Mouse (Mus musculus) ES-Bruce4 (cell line): ENCODE data around the gene Nphp4. TPM values are rescaled to one million over a fixed set of nuclear protein-coding genes. Genes with fewer than 3 reads are reported as not detected.

ENCODE experiments used
- H3K27ac ChIP-seq: 2 replicates; pipeline ENCODE4 v1.5.1; 2012; ENCODE audit warnings: low read length, inconsistent platforms; ENCODE audit not compliant: insufficient read depth
- H3K27me3 ChIP-seq: 2 replicates; pipeline ENCODE4 v1.6.1; 2012; ENCODE audit warnings: mild to moderate bottlenecking, low read length, inconsistent platforms; ENCODE audit not compliant: control insufficient read depth, poor library complexity, insufficient read depth, severe bottlenecking
- H3K36me3 ChIP-seq: 2 replicates; pipeline ENCODE4 v1.6.1; 2012; ENCODE audit warnings: inconsistent platforms, mild to moderate bottlenecking, low read length, moderate library complexity; ENCODE audit not compliant: control insufficient read depth, poor library complexity, insufficient read depth, severe bottlenecking
- H3K4me1 ChIP-seq: one replicate; pipeline ENCODE4 v1.8.1; 2011; ENCODE audit warnings: low read length; ENCODE audit not compliant: control insufficient read depth, insufficient read depth
- H3K4me3 ChIP-seq: 2 replicates; pipeline ENCODE4 v1.5.1; 2011; ENCODE audit warnings: low read depth, mild to moderate bottlenecking, low read length
- H3K9ac ChIP-seq: 2 replicates; pipeline ENCODE4 v1.6.1; 2012; ENCODE audit warnings: low read depth, mild to moderate bottlenecking, inconsistent platforms; ENCODE audit not compliant: poor library complexity, severe bottlenecking
- H3K9me3 ChIP-seq: replicated peaks from 2 replicates; pipeline ENCODE4 v1.6.1; 2012; ENCODE audit warnings: mild to moderate bottlenecking, low read length, inconsistent platforms; ENCODE audit not compliant: control insufficient read depth, poor library complexity, insufficient read depth, severe bottlenecking
- CTCF ChIP-seq: IDR thresholded peaks from one replicate; pipeline ENCODE4 v1.8.1; 2011; ENCODE audit warnings: low read depth, low read length
- EP300 ChIP-seq: IDR thresholded peaks from 2 replicates; pipeline ENCODE4 v1.6.1; 2011; ENCODE audit warnings: low read depth, low read length; ENCODE audit not compliant: insufficient read depth
- POLR2A ChIP-seq: IDR thresholded peaks from one replicate; pipeline ENCODE4 v1.8.1; 2011; ENCODE audit warnings: low read length; ENCODE audit not compliant: insufficient read depth
- polyA plus RNA-seq: library from polyadenylated mRNA; stranded (reverse); fragments of >200 nt; gene quantifications from 2 replicates; pipeline ENCODE4 v1.2.4, GENCODE M21; 2011; ENCODE audit warnings: low read depth; ENCODE audit not compliant: missing spikeins, insufficient read depth, insufficient read length

Nphp4 gene
- polyA plus RNA-seq, 1 experiment, result 4.8 TPM

GRCm38 (mm10) chr4:152514884-152515283 is 38.4 kb downstream of the Nphp4 start:
- no peaks in the 10 kb centered on the region for H3K4me1 ChIP-seq
- no peaks in the 10 kb centered on the region for H3K27me3 ChIP-seq
- H3K27ac ChIP-seq, result no peak overlapping the region
- H3K4me3 ChIP-seq, result no peak overlapping the region
- TF ChIP-seq EP300 (no peak), POLR2A (no peak), CTCF (no peak)
- H3K36me3 ChIP-seq, result no peaks in the 10 kb centered on the region
- no peak overlapping the region for H3K9ac ChIP-seq
- no peaks in the 10 kb centered on the region for H3K9me3 ChIP-seq

GRCm38 (mm10) chr4:152519106-152519505 is 42.6 kb downstream of the Nphp4 start:
- Histone ChIP-seq H3K9ac (no peak overlapping the region), H3K36me3 (no peaks in the 10 kb centered on the region), H3K4me3 (no peak overlapping the region), H3K9me3 (no peaks in the 10 kb centered on the region), H3K27me3 (no peaks in the 10 kb centered on the region), H3K27ac (no peak overlapping the region), H3K4me1 (no peaks in the 10 kb centered on the region)
- TF ChIP-seq EP300 (no peak), CTCF (no peak), POLR2A (no peak)

GRCm38 (mm10) chr4:152520083-152520482 is 43.6 kb downstream of the Nphp4 start:
- no peak overlapping the region for H3K4me3 ChIP-seq
- no peaks in the 10 kb centered on the region for H3K36me3 ChIP-seq
- no peak overlapping the region for H3K27ac ChIP-seq
- TF ChIP-seq CTCF (peak; percentile 80), POLR2A (no peak)
- no peaks in the 10 kb centered on the region for H3K4me1 ChIP-seq
- H3K9me3 ChIP-seq, result no peaks in the 10 kb centered on the region
- no peak overlapping the region for H3K9ac ChIP-seq
- no peaks in the 10 kb centered on the region for H3K27me3 ChIP-seq

- Histone ChIP-seq H3K4me3 (no peak overlapping the region), H3K4me1 (no peaks in the 10 kb centered on the region), H3K27ac (no peak overlapping the region), H3K27me3 (no peaks in the 10 kb centered on the region), H3K36me3 (no peaks in the 10 kb centered on the region), H3K9ac (no peak overlapping the region), H3K9me3 (no peaks in the 10 kb centered on the region)
- TF ChIP-seq EP300 (no peak), CTCF (no peak), POLR2A (no peak)
These were observed 56.4 kb downstream of the Nphp4 start for GRCm38 (mm10) chr4:152532872-152533271.

- no peaks in the 10 kb centered on the region for H3K27me3 ChIP-seq
- no peaks in the 10 kb centered on the region for H3K36me3 ChIP-seq
These were observed 63.2 kb downstream of the Nphp4 start for GRCm38 (mm10) chr4:152539756-152540155.

GRCm38 (mm10) chr4:152541172-152541571 is 64.7 kb downstream of the Nphp4 start:
- Histone ChIP-seq H3K4me3 (no peak overlapping the region), H3K9ac (no peak overlapping the region), H3K9me3 (no peaks in the 10 kb centered on the region), H3K27me3 (no peaks in the 10 kb centered on the region), H3K4me1 (no peaks in the 10 kb centered on the region), H3K36me3 (no peaks in the 10 kb centered on the region), H3K27ac (no peak overlapping the region)
- no peak for TF ChIP-seq POLR2A
- TF ChIP-seq CTCF, result peak; percentile 64

More at GRCm38 (mm10) chr4:152539756-152540155, 63.2 kb downstream of the Nphp4 start:
- H3K4me1 ChIP-seq, result no peaks in the 10 kb centered on the region
- no peaks in the 10 kb centered on the region for H3K9me3 ChIP-seq
- no peak overlapping the region for H3K27ac ChIP-seq
- no peak overlapping the region for H3K9ac ChIP-seq
- no peak overlapping the region for H3K4me3 ChIP-seq
- no peak for TF ChIP-seq EP300
- TF ChIP-seq POLR2A, result no peak
- no peak for TF ChIP-seq CTCF
